Mouse (Mus musculus) myocyte (in vitro differentiated cells): ENCODE results near the gene 1700001P01Rik. TPM values are rescaled to one million over a fixed set of nuclear protein-coding genes. Genes with fewer than 3 reads are reported as not detected.

Experiments
- H3K27me3 ChIP-seq: one replicate; pipeline ENCODE4 v1.6.1; 2011; ENCODE audit not compliant: control insufficient read depth, insufficient read depth, insufficient read length
- H3K36me3 ChIP-seq: one replicate; pipeline ENCODE4 v1.6.1; 2011; ENCODE audit not compliant: control insufficient read depth, insufficient read depth
- H3K4me2 ChIP-seq: one replicate; pipeline ENCODE4 v1.6.1; 2011; ENCODE audit warnings: low read depth, control low read depth
- H3K4me3 ChIP-seq: one replicate; pipeline ENCODE4 v1.5.1; 2011; ENCODE audit warnings: mild to moderate bottlenecking, control low read depth, moderate library complexity
- H3K79me2 ChIP-seq: one replicate; pipeline ENCODE4 v1.6.1; 2011; ENCODE audit not compliant: control insufficient read depth, insufficient read depth
- H3ac ChIP-seq: one replicate; pipeline ENCODE4 v1.6.1; 2011; ENCODE audit not compliant: control insufficient read depth, insufficient read length
- CEBPB ChIP-seq: IDR thresholded peaks from 2 replicates; pipeline ENCODE4 v1.6.1; 2011; ENCODE audit warnings: mild to moderate bottlenecking, moderate library complexity; ENCODE audit not compliant: poor library complexity, insufficient read depth, severe bottlenecking
- E2F4 ChIP-seq: IDR thresholded peaks from one replicate; pipeline ENCODE4 v1.6.1; 2011; ENCODE audit warnings: mild to moderate bottlenecking, control low read depth, moderate library complexity; ENCODE audit not compliant: insufficient read depth
- MAX ChIP-seq: IDR thresholded peaks from one replicate; pipeline ENCODE4 v1.6.1; 2011; ENCODE audit warnings: low read depth, mild to moderate bottlenecking, control low read depth
- MYOD1 ChIP-seq, 3 experiments: IDR thresholded peaks; one replicate each; pipeline ENCODE4 v1.6.1; 2011; ENCODE audit warnings: control low read depth in 2 of 3, low read depth in 2 of 3, mild to moderate bottlenecking in 2 of 3, moderate library complexity in 1 of 3; ENCODE audit not compliant: insufficient read length in 2 of 3, control insufficient read depth in 1 of 3
- MYOG ChIP-seq, 3 experiments: IDR thresholded peaks; one replicate each; pipeline ENCODE4 v1.6.1; 2011; ENCODE audit warnings: control low read depth in 2 of 3, low read depth in 2 of 3, mild to moderate bottlenecking in 2 of 3; ENCODE audit not compliant: insufficient read length in 2 of 3, control insufficient read depth in 1 of 3, insufficient read depth in 1 of 3
- POLR2A ChIP-seq: IDR thresholded peaks from one replicate; pipeline ENCODE4 v1.6.1; 2011; ENCODE audit warnings: low read depth, mild to moderate bottlenecking, control low read depth, moderate library complexity; ENCODE audit not compliant: insufficient read length
- POLR2AphosphoS2 ChIP-seq: IDR thresholded peaks from one replicate; pipeline ENCODE4 v1.6.1; 2011; ENCODE audit warnings: low read depth, control low read depth; ENCODE audit not compliant: insufficient read length
- REST ChIP-seq: IDR thresholded peaks from one replicate; pipeline ENCODE4 v1.6.1; 2011; ENCODE audit warnings: mild to moderate bottlenecking, control low read depth, moderate library complexity; ENCODE audit not compliant: insufficient read depth, insufficient read length
- SRF ChIP-seq: IDR thresholded peaks from one replicate; pipeline ENCODE4 v1.6.1; 2011; ENCODE audit warnings: low read depth; ENCODE audit not compliant: control insufficient read depth, insufficient read length
- TCF12 ChIP-seq: IDR thresholded peaks from one replicate; pipeline ENCODE4 v1.6.1; 2011; ENCODE audit warnings: mild to moderate bottlenecking, control low read depth; ENCODE audit not compliant: poor library complexity, insufficient read depth, severe bottlenecking
- TCF3 ChIP-seq: IDR thresholded peaks from one replicate; pipeline ENCODE4 v1.6.1; 2011; ENCODE audit warnings: low read depth, control low read depth; ENCODE audit not compliant: insufficient read length
- USF1 ChIP-seq: IDR thresholded peaks from one replicate; pipeline ENCODE4 v1.6.1; 2011; ENCODE audit warnings: low read depth, mild to moderate bottlenecking, control low read depth, moderate library complexity
- polyA plus RNA-seq: library from polyadenylated mRNA; unstranded; fragments of >200 nt; fragmentation: generic; extraction: Trizol; gene quantifications from one replicate; pipeline ENCODE4 v1.2.1, GENCODE M21; 2012; ENCODE audit warnings: missing spikeins

1700001P01Rik gene
- polyA plus RNA-seq, 1 experiment, result 0.07 TPM

DNA sequence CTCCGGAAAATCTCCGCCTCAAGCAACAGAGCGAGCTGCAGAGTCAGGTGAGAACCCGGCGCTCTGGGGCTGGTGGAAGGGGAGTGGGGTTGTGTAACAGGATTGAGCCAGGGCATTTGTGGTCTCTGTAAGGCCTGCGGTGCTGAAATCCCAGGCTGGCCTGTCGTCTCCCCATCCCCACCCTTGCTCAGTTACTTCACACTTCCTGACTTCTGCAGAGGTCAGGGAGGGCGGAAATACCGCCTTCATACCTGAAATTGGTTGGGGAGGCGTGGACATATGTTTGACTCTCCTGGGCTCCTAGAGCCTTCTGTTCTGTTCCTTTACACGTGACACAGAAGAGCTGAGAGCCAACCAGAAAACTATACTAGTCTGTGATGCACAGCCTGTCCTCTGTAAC is 40.0 kb upstream of the 1700001P01Rik start:
- no peak overlapping the region for H3ac ChIP-seq
- H3K4me3 ChIP-seq, result no peak overlapping the region
- no peak overlapping the region for H3K4me2 ChIP-seq
- no peak for TF ChIP-seq CEBPB
- no peak for TF ChIP-seq POLR2AphosphoS2
- no peak for TF ChIP-seq TCF3
- no peak for TF ChIP-seq USF1
- no peak for TF ChIP-seq SRF
- TF ChIP-seq MYOD1 (IDR thresholded peaks at IDR 0.05; ENCODE audit: control insufficient read depth in 1 of 3, insufficient read length in 2 of 3, low read depth in 2 of 3), result no peak
- TF ChIP-seq POLR2A, result no peak
- TF ChIP-seq REST, result no peak
- no peak for TF ChIP-seq MAX
- no peak for TF ChIP-seq MYOG (IDR thresholded peaks at IDR 0.05; ENCODE audit: control insufficient read depth in 1 of 3, insufficient read depth in 1 of 3, insufficient read length in 2 of 3, low read depth in 2 of 3)
- TF ChIP-seq TCF12, result no peak
- TF ChIP-seq E2F4, result no peak
- H3K79me2 ChIP-seq, result peaks cover 83% of the 10 kb centered on the region
- H3K27me3 ChIP-seq, result no peaks in the 10 kb centered on the region
- H3K36me3 ChIP-seq, result peaks cover 4% of the 10 kb centered on the region

DNA sequence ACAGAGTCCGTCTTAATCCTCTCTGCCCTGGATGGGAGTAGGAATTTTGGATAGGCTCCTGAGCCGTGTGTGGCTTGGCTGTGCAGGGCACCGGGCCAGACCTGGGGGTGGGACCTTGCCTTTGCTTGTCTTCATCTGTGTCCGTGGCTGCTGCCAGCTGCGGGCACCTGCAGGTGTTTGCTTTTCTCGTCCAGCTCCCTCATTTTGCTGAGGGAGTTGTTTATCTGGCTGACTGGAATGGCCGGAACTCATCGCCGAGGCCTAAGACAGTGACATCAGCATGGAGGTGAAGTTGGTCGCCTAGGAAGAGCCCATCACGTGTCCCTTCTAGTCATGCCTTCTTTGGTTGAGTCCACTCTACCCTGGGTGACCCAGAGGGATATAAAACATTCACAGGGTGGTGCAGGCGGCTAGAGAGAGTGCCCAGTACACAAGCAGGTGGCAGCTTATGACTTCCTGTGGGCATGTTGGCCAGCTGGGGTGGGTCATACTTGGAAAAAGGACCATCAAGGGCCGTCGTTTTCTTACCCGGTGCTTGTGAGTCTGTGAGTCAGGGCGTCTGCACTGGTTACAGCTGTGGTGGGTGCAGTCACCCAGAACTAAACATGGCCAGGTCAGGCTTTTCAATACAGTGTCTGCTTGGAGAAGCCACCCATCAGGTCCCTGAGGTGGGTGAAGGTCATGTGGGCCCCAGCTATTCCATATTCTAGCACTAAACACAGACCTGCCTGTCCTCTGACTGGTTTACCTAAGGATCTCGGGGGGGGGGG is 38.2 kb upstream of the 1700001P01Rik start:
- Histone ChIP-seq H3K79me2 (peaks cover 83% of the 10 kb centered on the region), H3K36me3 (peaks cover 3% of the 10 kb centered on the region), H3K4me3 (no peak overlapping the region), H3K27me3 (no peaks in the 10 kb centered on the region), H3K4me2 (peak overlapping the region; percentile 46), H3ac (no peak overlapping the region)
- TF ChIP-seq TCF3 (peak; percentile 15), E2F4 (no peak), CEBPB (no peak), MYOG (IDR thresholded peaks at IDR 0.05; ENCODE audit: control insufficient read depth in 1 of 3, insufficient read depth in 1 of 3, insufficient read length in 2 of 3, low read depth in 2 of 3) (peak in 1 of 3 experiments; percentile 59), USF1 (peak; percentile 80), MYOD1 (IDR thresholded peaks at IDR 0.05; ENCODE audit: control insufficient read depth in 1 of 3, insufficient read length in 2 of 3, low read depth in 2 of 3) (peak in 2 of 3 experiments; percentile 28 to 84), REST (no peak), TCF12 (no peak), POLR2A (no peak), SRF (no peak), MAX (no peak), POLR2AphosphoS2 (no peak)

DNA sequence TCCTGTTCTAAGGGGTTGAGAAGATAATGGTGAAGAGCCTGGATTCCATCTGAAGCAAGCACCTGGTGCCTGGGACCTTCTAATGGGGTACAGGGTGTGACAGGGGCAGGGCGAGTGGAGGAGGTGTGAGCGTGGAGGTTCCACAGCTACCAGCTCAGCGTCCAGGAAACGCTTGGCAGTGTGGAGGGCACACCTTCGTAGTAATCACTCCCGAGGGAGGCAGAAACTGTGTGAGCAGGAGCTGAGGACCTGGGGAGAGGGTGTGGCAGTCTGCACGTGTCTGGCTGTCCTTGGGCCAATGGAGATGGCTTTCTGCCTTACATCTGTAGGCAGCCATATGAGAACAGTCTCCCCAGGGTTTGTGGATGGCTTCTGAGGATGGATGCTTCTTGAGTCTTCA is 37.4 kb upstream of the 1700001P01Rik start:
- Histone ChIP-seq H3K4me3 (no peak overlapping the region), H3K27me3 (no peaks in the 10 kb centered on the region), H3K79me2 (peaks cover 81% of the 10 kb centered on the region), H3K36me3 (peaks cover 4% of the 10 kb centered on the region), H3ac (no peak overlapping the region), H3K4me2 (peak overlapping the region; percentile 46)
- TF ChIP-seq POLR2A (no peak), REST (no peak), MYOD1 (IDR thresholded peaks at IDR 0.05; ENCODE audit: control insufficient read depth in 1 of 3, insufficient read length in 2 of 3, low read depth in 2 of 3) (no peak), SRF (no peak), CEBPB (no peak), USF1 (no peak), POLR2AphosphoS2 (no peak)

DNA sequence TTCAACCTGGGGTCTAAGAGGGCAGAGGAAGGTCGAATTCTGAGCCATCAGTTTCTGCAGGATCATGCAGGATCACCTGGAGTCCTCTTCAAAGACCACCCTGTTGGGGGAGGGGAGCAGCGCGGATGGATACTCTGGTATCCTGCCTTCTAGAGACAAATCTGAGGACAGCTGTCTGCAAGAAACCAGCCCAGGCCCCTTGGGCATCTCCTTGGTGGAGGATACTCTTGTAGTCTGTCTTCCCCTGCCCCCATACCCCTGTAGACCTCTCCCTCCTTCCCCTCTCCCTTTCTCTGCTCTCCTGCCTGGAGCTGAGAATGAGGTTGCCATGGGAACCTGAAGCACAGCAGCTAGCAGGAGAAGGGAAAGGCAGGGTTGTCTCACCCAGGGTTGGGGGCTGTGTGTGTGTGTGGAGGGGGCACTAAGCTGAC is 36.8 kb upstream of the 1700001P01Rik start:
- H3K4me3 ChIP-seq, result no peak overlapping the region
- peaks cover 4% of the 10 kb centered on the region for H3K36me3 ChIP-seq
- TF ChIP-seq POLR2AphosphoS2 (no peak), E2F4 (no peak), TCF3 (no peak), MYOD1 (IDR thresholded peaks at IDR 0.05; ENCODE audit: control insufficient read depth in 1 of 3, insufficient read length in 2 of 3, low read depth in 2 of 3) (no peak), MAX (no peak), SRF (no peak), TCF12 (no peak), POLR2A (no peak), MYOG (IDR thresholded peaks at IDR 0.05; ENCODE audit: control insufficient read depth in 1 of 3, insufficient read depth in 1 of 3, insufficient read length in 2 of 3, low read depth in 2 of 3) (no peak), CEBPB (no peak), REST (no peak), USF1 (no peak)
- no peaks in the 10 kb centered on the region for H3K27me3 ChIP-seq
- H3K4me2 ChIP-seq, result no peak overlapping the region
- peaks cover 76% of the 10 kb centered on the region for H3K79me2 ChIP-seq
- no peak overlapping the region for H3ac ChIP-seq
